Mouse (Mus musculus) heart, adult 2 months (tissue): ENCODE data around the gene Gga3.

Experiments
- CTCF ChIP-seq: fragments of 200-600 bp; IDR thresholded peaks from 2 replicates; pipeline ENCODE4 v1.8.1; 2022; ENCODE audit warnings: antibody characterized with exemption, mild to moderate bottlenecking, moderate library complexity
- EP300 ChIP-seq: fragments of 200-500 bp; IDR thresholded peaks from 2 replicates; pipeline ENCODE4 v1.6.1; 2011; ENCODE audit warnings: low read depth, low read length, control low read depth; ENCODE audit not compliant: insufficient read depth

- TF ChIP-seq EP300 (no peak), CTCF (no peak)
Measured at GRCm38 (mm10) chr11:115585573-115586100, 18.2 kb downstream of the Gga3 start.
